Mouse (Mus musculus) stomach, embryonic 16.5 days (tissue): ENCODE measurements around the gene Ankrd13c. TPM values are rescaled to one million over a fixed set of nuclear protein-coding genes. Genes with fewer than 3 reads are reported as not detected.

ENCODE experiments used
- ATAC-seq: fragments of 200-750 bp; cut with Nextera tagmentation; 2 replicates; pipeline ENCODE4 v1.8.0; 2017; ENCODE audit warnings: moderate number of reproducible peaks, moderate TSS enrichment; ENCODE audit not compliant: insufficient read depth, low FRiP score
- H3K27ac ChIP-seq: fragments of 300-500 bp; sonication (generic); 2 replicates; pipeline ENCODE4 v1.5.1; 2014; ENCODE audit warnings: low read length
- H3K27me3 ChIP-seq: fragments of 300-500 bp; sonication (generic); 2 replicates; pipeline ENCODE4 v1.6.1; 2014; ENCODE audit warnings: low read length, control low read depth, mixed read lengths; ENCODE audit not compliant: control insufficient read depth, insufficient read depth
- H3K36me3 ChIP-seq: fragments of 300-500 bp; sonication (generic); 2 replicates; pipeline ENCODE4 v1.6.1; 2014; ENCODE audit warnings: low read length; ENCODE audit not compliant: control insufficient read depth, insufficient read depth
- H3K4me1 ChIP-seq: fragments of 300-500 bp; sonication (generic); 2 replicates; pipeline ENCODE4 v1.6.1; 2014; ENCODE audit warnings: low read length, control low read depth, mixed read lengths; ENCODE audit not compliant: control insufficient read depth, insufficient read depth
- H3K4me2 ChIP-seq: fragments of 300-500 bp; sonication (generic); 2 replicates; pipeline ENCODE4 v1.6.1; 2014; ENCODE audit warnings: low read depth, low read length, mixed read lengths
- H3K4me3 ChIP-seq: fragments of 300-500 bp; sonication (generic); replicated peaks from 2 replicates; pipeline ENCODE4 v1.5.1; 2014; ENCODE audit warnings: mild to moderate bottlenecking, low read length
- H3K9ac ChIP-seq: fragments of 300-500 bp; sonication (generic); 2 replicates; pipeline ENCODE4 v1.6.1; 2014; ENCODE audit warnings: low read length
- H3K9me3 ChIP-seq: fragments of 300-500 bp; sonication (generic); replicated peaks from 2 replicates; pipeline ENCODE4 v1.6.1; 2016; ENCODE audit warnings: low read length, control low read depth; ENCODE audit not compliant: control insufficient read depth
- WGBS: fragments of 180-500 bp; shearing (Covaris S2); extraction: QIAGEN DNeasy Blood & Tissue Kit; methylation state at CpG from one replicate; pipeline ENCODE4 v1.1.7; 2014; 5-methylcytosine and 5-hydroxymethylcytosine counted together
- polyA plus RNA-seq: library from polyadenylated mRNA; unstranded; fragments of >200 nt; fragmentation: Nextera tagmentation; extraction: Ambion mirVana; gene quantifications from 2 replicates; pipeline ENCODE4 v1.2.1, GENCODE M21; 2015

Ankrd13c gene
- 13.6 and 16.7 TPM in 2 replicates for polyA plus RNA-seq

- under 1% methylated on average over 40 of the region's 45 CpGs for WGBS
- peak; percentile 97 for ATAC-seq
- peak within 1 kb of the TSS; percentile 100 for H3K4me3 ChIP-seq
- H3K27ac ChIP-seq = peak within 1 kb of the TSS; percentile 95
- no peaks in the 10 kb centered on the region for H3K27me3 ChIP-seq
- peaks cover 7% of the 10 kb centered on the region; the same call in 1 of the 2 replicates for H3K4me1 ChIP-seq
- H3K9me3 ChIP-seq = no peaks in the 10 kb centered on the region
- H3K4me2 ChIP-seq = peak within 1 kb of the TSS; percentile 88
- no peaks in the 10 kb centered on the region for H3K36me3 ChIP-seq
- peak within 1 kb of the TSS; percentile 96 for H3K9ac ChIP-seq
Measured at GRCm38 (mm10) chr3:157946843-157947358, at the start of gene Ankrd13c. Gene Ankrd13c, plus strand, starts transcription at chr3:157947239.

DNA sequence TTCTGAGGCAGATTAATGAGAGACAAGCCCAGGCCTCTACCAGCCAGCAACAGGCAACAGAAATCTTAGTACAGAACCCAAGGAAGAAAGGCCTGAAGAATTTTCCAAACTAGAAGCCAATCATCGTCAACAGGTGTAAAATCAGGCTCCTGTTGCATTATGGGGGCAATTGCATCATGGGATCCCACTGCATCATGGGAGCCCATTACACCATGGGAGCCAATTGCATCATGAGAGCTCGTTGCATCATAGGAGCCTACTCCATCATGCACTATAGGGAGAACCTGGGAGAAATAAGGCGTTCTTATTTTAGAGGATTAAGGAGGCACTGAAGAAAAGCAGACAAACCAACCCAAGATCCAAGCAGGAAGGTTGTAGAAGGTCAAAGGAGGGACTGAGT lies 49.4 kb upstream of the Ankrd13c start:
- H3K4me1 ChIP-seq = no peaks in the 10 kb centered on the region
- H3K4me3 ChIP-seq = no peak overlapping the region
- no peak overlapping the region for H3K27ac ChIP-seq
- no peaks in the 10 kb centered on the region for H3K36me3 ChIP-seq
- no peaks in the 10 kb centered on the region for H3K9me3 ChIP-seq
- ATAC-seq = no peak
- WGBS = 87% methylated on average over 3 of the region's 3 CpGs
- H3K4me2 ChIP-seq = no peak overlapping the region
- H3K27me3 ChIP-seq = no peaks in the 10 kb centered on the region
- H3K9ac ChIP-seq = no peak overlapping the region

GRCm38 (mm10) chr3:157899986-157900385 lies 47.1 kb upstream of the Ankrd13c start:
- no peak overlapping the region for H3K4me3 ChIP-seq
- H3K9ac ChIP-seq = no peak overlapping the region
- no peaks in the 10 kb centered on the region for H3K36me3 ChIP-seq
- H3K4me1 ChIP-seq = no peaks in the 10 kb centered on the region
- no peak overlapping the region for H3K27ac ChIP-seq
- H3K27me3 ChIP-seq = no peaks in the 10 kb centered on the region
- 86% methylated on average over 1 of the region's 1 CpGs for WGBS
- no peaks in the 10 kb centered on the region for H3K9me3 ChIP-seq
- ATAC-seq = no peak
- H3K4me2 ChIP-seq = no peak overlapping the region

- WGBS = 81% methylated on average over 5 of the region's 5 CpGs
- no peaks in the 10 kb centered on the region for H3K27me3 ChIP-seq
- no peak overlapping the region for H3K4me2 ChIP-seq
- no peaks in the 10 kb centered on the region for H3K36me3 ChIP-seq
- no peak overlapping the region for H3K4me3 ChIP-seq
- no peak overlapping the region for H3K9ac ChIP-seq
- H3K4me1 ChIP-seq = no peaks in the 10 kb centered on the region
- no peak overlapping the region for H3K27ac ChIP-seq
- ATAC-seq = peak; percentile 21; the same call in 1 of the 2 replicates
- no peaks in the 10 kb centered on the region for H3K9me3 ChIP-seq
Measured at GRCm38 (mm10) chr3:157901721-157902120, 45.3 kb upstream of the Ankrd13c start.

DNA sequence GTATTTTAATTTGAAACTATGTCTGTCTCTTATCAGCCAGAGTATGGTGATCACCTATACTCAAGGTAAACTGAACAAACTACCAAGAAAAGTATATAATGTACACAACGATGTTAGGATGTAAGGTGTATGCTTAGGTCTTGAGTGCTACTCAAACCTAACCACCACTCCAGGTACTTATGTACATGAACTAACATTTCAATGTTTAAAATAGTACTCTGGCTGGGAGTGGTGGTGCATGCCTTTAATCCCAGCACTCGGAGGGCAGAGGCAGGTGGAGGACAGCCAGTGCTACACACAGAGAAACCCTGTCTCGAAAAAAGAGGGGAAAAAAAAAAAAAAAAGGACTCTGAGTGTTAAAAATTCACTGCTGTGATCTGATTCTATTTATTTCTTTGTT lies 38.9 kb upstream of the Ankrd13c start:
- H3K27ac ChIP-seq = no peak overlapping the region
- H3K4me1 ChIP-seq = no peaks in the 10 kb centered on the region
- H3K4me2 ChIP-seq = no peak overlapping the region
- H3K36me3 ChIP-seq = no peaks in the 10 kb centered on the region
- H3K27me3 ChIP-seq = no peaks in the 10 kb centered on the region
- H3K9ac ChIP-seq = no peak overlapping the region
- no peaks in the 10 kb centered on the region for H3K9me3 ChIP-seq
- ATAC-seq = no peak
- 71% methylated on average over 3 of the region's 3 CpGs for WGBS
- no peak overlapping the region for H3K4me3 ChIP-seq

DNA sequence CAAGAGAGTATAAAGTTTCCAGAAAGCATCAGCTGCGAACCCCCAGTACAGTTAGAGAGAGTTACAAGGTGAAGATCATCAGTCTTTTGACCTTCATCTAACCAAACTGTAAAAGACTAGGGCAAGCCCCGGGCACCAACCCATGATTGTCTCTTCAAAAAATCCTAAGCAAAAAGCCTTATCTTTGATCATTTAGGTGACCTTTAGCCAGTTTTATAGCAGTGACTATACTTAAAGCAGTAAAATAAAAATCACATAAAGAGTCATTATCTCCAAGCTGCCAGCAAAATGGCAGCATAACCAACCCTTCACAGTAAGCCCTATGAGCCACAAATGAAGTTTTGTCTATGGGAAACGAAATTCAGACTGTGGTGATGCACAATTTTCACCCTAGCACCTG lies 36.8 kb upstream of the Ankrd13c start:
- no peak overlapping the region for H3K4me2 ChIP-seq
- WGBS = 74% methylated on average over 3 of the region's 3 CpGs
- no peak overlapping the region for H3K27ac ChIP-seq
- no peak overlapping the region for H3K9ac ChIP-seq
- H3K4me3 ChIP-seq = no peak overlapping the region
- H3K4me1 ChIP-seq = no peaks in the 10 kb centered on the region
- no peak for ATAC-seq
- H3K9me3 ChIP-seq = no peaks in the 10 kb centered on the region
- no peaks in the 10 kb centered on the region for H3K36me3 ChIP-seq
- H3K27me3 ChIP-seq = no peaks in the 10 kb centered on the region

DNA sequence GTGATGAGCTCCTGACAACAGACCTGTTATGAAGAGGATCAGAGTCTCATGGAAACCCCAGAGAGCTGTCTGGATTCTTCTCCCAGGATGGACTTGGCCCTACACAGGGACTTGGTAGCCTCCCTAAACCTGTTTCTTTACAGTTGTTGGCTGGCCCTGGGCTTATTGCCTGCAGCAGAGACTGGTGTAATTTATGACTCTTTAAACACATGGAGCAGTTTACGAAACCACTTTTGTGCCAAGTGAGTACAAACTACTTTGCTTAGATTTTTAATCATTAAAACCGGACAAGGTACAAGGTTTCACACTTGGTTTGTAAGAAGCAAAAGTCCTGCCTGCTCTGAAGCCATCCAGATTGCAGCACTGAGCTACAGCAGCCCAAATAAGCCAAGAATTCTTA lies 34.9 kb upstream of the Ankrd13c start:
- Histone ChIP-seq H3K9ac (no peak overlapping the region), H3K27ac (no peak overlapping the region), H3K4me3 (no peak overlapping the region), H3K27me3 (no peaks in the 10 kb centered on the region), H3K4me2 (no peak overlapping the region), H3K36me3 (no peaks in the 10 kb centered on the region), H3K9me3 (no peaks in the 10 kb centered on the region), H3K4me1 (no peaks in the 10 kb centered on the region)
- 81% methylated on average over 2 of the region's 2 CpGs for WGBS
- ATAC-seq = no peak

- no peaks in the 10 kb centered on the region for H3K4me1 ChIP-seq
- no peak overlapping the region for H3K4me2 ChIP-seq
- no peak for ATAC-seq
- 92% methylated on average over 4 of the region's 4 CpGs for WGBS
- H3K27ac ChIP-seq = no peak overlapping the region
- H3K36me3 ChIP-seq = no peaks in the 10 kb centered on the region
- no peak overlapping the region for H3K9ac ChIP-seq
- no peaks in the 10 kb centered on the region for H3K9me3 ChIP-seq
- H3K27me3 ChIP-seq = no peaks in the 10 kb centered on the region
- no peak overlapping the region for H3K4me3 ChIP-seq
Measured at GRCm38 (mm10) chr3:157916336-157916735, 30.7 kb upstream of the Ankrd13c start.

GRCm38 (mm10) chr3:157921376-157921775 lies 25.7 kb upstream of the Ankrd13c start:
- no peak for ATAC-seq
- no peak overlapping the region for H3K4me2 ChIP-seq
- no peak overlapping the region for H3K4me3 ChIP-seq
- H3K36me3 ChIP-seq = no peaks in the 10 kb centered on the region
- no peak overlapping the region for H3K27ac ChIP-seq
- no peak overlapping the region for H3K9ac ChIP-seq
- H3K9me3 ChIP-seq = no peaks in the 10 kb centered on the region
- H3K27me3 ChIP-seq = no peaks in the 10 kb centered on the region
- 85% methylated on average over 2 of the region's 2 CpGs for WGBS
- H3K4me1 ChIP-seq = peaks cover 2% of the 10 kb centered on the region; the same call in 1 of the 2 replicates
